Mouse (Mus musculus) ES-Bruce4 (cell line): ENCODE measurements at regions not wholly inside any gene's neighbourhood (a gene's known extent, or its start where the extent isn't known, plus 50 kb on each side); places are given as distances from the start of the nearest gene placed in this dataset.

Experiments
- CTCF ChIP-seq: IDR thresholded peaks from one replicate; pipeline ENCODE4 v1.8.1; 2011; ENCODE audit warnings: low read depth, low read length
- EP300 ChIP-seq: IDR thresholded peaks from 2 replicates; pipeline ENCODE4 v1.6.1; 2011; ENCODE audit warnings: low read depth, low read length; ENCODE audit not compliant: insufficient read depth
- POLR2A ChIP-seq: IDR thresholded peaks from one replicate; pipeline ENCODE4 v1.8.1; 2011; ENCODE audit warnings: low read length; ENCODE audit not compliant: insufficient read depth

DNA sequence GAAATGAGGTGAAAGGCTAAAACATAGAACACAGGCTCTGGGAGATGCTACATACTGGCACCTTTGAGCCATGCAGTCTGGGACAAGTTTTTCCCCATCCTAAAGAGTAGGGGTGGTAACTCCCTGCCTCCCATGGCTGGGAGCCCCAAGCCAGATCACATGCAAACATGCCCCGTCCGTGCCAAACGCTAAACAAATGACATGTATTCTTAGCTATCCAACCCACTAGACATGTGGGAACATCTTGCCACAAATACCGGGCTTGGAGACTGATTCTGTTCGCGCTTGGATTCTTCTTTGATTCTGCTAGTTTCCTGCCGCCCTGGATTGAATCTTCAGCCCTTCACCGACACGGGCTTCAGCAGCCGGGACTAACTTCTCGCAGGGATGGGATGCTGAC lies 208.7 kb downstream of the Sox9 start:
- TF ChIP-seq CTCF, result no peak
- no peak for TF ChIP-seq POLR2A
- no peak for TF ChIP-seq EP300
